Comparison of ENCODE assay signal across 8 mouse cellular contexts in the genomic region with DNA sequence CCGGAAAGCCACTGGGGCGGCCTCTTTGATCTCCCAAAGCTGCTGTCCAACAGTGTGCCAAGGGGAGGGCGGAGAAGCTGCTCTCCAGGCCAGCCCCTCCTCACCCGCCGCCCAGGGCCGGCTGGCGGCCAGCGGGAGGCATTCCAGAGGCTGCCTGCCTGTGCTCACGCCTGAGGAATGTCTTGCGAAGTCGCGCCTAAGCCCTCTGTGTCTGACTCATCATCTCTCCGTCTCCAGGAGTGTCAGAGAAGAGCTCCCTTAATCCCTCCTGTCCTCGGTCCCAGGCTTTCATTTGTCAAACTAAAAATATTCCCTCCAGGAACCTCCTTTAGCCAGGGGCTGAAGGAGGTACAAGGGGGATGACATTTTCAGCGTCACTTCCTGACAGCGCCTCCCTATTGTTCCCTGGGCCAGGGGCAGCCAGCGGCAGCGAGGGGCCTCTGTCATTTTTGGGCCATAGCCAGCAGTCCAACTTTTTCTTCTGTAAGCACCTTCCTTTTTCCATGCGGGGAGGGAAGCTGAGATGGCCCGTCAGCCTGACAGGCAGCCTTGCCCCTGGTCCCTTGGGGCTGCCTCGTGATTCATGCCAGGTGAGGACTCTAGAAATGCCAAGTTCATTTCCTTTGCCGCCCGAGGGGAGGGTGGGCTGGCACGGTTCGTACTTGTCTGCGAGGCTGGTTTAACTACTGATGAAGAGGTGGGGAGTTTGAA.
DNase-seq lines count a peak whose midpoint lies in the region; ATAC-seq and TF ChIP-seq lines count a peak whose summit lies in the region.

No protein-coding gene starts in this region.

- ATAC-seq in common myeloid progenitor, adult 5-6 weeks (replicated peaks; ENCODE audit: low read depth, poor library complexity, severe bottlenecking): 0 out of 2 replicates have a peak, but pooled peaks have one; percentile 8
- 0 out of 2 replicates have a peak, but pooled peaks have one; percentile 50 for ATAC-seq in hindbrain, embryonic 12.5 days (ENCODE audit: low FRiP score)
- ATAC-seq in monocyte, adult 5-6 weeks (replicated peaks; ENCODE audit: insufficient number of reproducible peaks, low FRiP score, low TSS enrichment, poor library complexity, severe bottlenecking): no peak

- peak overlapping the region; percentile 44 for H3K4me2 ChIP-seq in hindbrain, embryonic 12.5 days (replicated peaks)

- peaks cover 16% of the 10 kb centered on the region for H3K4me1 ChIP-seq in hindbrain, embryonic 12.5 days

- peak overlapping the region; percentile 87 for H3K27ac ChIP-seq in gastrocnemius, adult 2 months
- peak overlapping the region; percentile 24; the same call in 1 of the 2 replicates for H3K27ac ChIP-seq in hindbrain, embryonic 12.5 days

- WGBS in hindbrain, embryonic 12.5 days: 10% methylated on average over 26 of the region's 26 CpGs

- H3K9ac ChIP-seq in hindbrain, embryonic 12.5 days: no peak overlapping the region

- H3K4me3 ChIP-seq in gastrocnemius, adult 2 months: peak overlapping the region; percentile 67
- H3K4me3 ChIP-seq in hindbrain, embryonic 12.5 days: peak overlapping the region; percentile 15

- H3K36me3 ChIP-seq in hindbrain, embryonic 12.5 days: no peaks in the 10 kb centered on the region

- peak; percentile 71 for DNase-seq in WW6 (ENCODE audit: low read depth, low spot score)
- DNase-seq in gastrocnemius, adult 2 months: peak; percentile 96
- DNase-seq in layer of hippocampus, postnatal 36 days: peak; percentile 13 to 30
- peak; percentile 86 for DNase-seq in lung, postnatal 14 days
- peak; percentile 33 for DNase-seq in right cerebral cortex, postnatal 14 days

- no peaks in the 10 kb centered on the region for H3K9me3 ChIP-seq in hindbrain, embryonic 12.5 days (replicated peaks)

- intact Hi-C loops in gastrocnemius, adult 2 months (cut with DNase I): loop anchor here (2.0 kb wide), 1 partner anchor 88 kb away; no protein-coding TSS in a partner anchor

- peaks cover 9% of the 10 kb centered on the region for H3K27me3 ChIP-seq in hindbrain, embryonic 12.5 days

- TF ChIP-seq CTCF in gastrocnemius, adult 2 months (IDR thresholded peaks at IDR 0.05): no peak

Comparison
In these comparisons a context has a peak if more than half of its experiments do, and no peak if none do; other contexts are left out.
1. DNase-seq: peak in every context shown above with its lines; median percentile 96 in gastrocnemius, adult 2 months; 86 in lung, postnatal 14 days; 71 in WW6; 33 in right cerebral cortex, postnatal 14 days; 22 in layer of hippocampus, postnatal 36 days.